7 mouse cellular contexts compared by ENCODE assay signal in the genomic region with DNA sequence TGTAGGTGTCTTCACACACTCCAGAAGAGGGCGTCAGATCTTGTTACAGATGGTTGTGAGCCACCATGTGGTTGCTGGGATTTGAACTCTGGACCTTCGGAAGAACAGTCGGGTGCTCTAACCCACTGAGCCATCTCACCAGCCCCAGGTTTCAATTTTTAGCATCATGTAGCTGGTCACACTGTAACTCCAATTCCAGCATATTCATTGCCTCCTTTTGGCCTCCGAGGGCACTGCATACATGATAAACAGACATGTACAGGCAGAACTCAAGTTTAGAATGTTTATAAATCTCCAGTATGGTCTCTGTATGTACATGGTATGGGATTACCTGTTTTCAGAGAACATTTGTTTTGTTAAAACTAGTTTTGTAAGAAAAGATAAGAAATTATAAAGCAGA. TPM values are rescaled to one million over a fixed set of nuclear protein-coding genes. Genes with fewer than 3 reads are reported as not detected.
DNase-seq lines count a peak whose midpoint lies in the region; ATAC-seq and TF ChIP-seq lines count a peak whose summit lies in the region.
"Not testable (repeated sequence)": the region's sequence is repeated elsewhere in the genome, so short reads cannot be mapped to it uniquely, and the experiment has no call there.

No protein-coding gene starts in this region.

- H3K27ac ChIP-seq in gastrocnemius, adult 2 months; heart, postnatal 0 days (ENCODE audit: low read depth); liver, embryonic 14.5 days: not testable (repeated sequence)

- not testable (repeated sequence) for H3K27me3 ChIP-seq in heart, postnatal 0 days (ENCODE audit: control insufficient read depth, insufficient read depth, low read length); liver, embryonic 14.5 days (ENCODE audit: control insufficient read depth, insufficient read depth, low read length)

- peak; percentile 4; the same call in 1 of the 2 replicates for TF ChIP-seq CTCF in brain, embryonic 14.5 days (IDR thresholded peaks at IDR 0.05; ENCODE audit: borderline replicate concordance, extremely low read depth, insufficient read depth, insufficient read length)
- TF ChIP-seq CTCF in gastrocnemius, adult 2 months (IDR thresholded peaks at IDR 0.05), result peak; percentile 21; the same call in 1 of the 2 replicates
- TF ChIP-seq CTCF in heart, postnatal 0 days (IDR thresholded peaks at IDR 0.05; ENCODE audit: low read depth), result peak; percentile 41
- peak; percentile 24; the same call in 1 of the 2 replicates for TF ChIP-seq CTCF in liver, embryonic 14.5 days (IDR thresholded peaks at IDR 0.05; ENCODE audit: low read depth)

- intact Hi-C loops in gastrocnemius, adult 2 months (cut with DNase I), result loop anchor here (5.0 kb wide), 1 partner anchor 311 kb away; no protein-coding TSS in a partner anchor

- peak; percentile 30 for DNase-seq in CD4-positive helper T cell, adult 2 months (ENCODE audit: low read depth, low spot score)
- DNase-seq in brain, embryonic 14.5 days (ENCODE audit: low read depth); gastrocnemius, adult 2 months; heart, postnatal 0 days (ENCODE audit: low spot score); liver, embryonic 14.5 days (ENCODE audit: low read depth in 3 of 3, low spot score in 3 of 3): not testable (repeated sequence)
- DNase-seq in kidney, adult 9 months, result peak; percentile 55
- peak; percentile 39 for DNase-seq in naive thymus-derived CD4-positive, alpha-beta T cell, adult 2 months (ENCODE audit: low read depth)

- not testable (repeated sequence) for H3K4me3 ChIP-seq in gastrocnemius, adult 2 months; liver, embryonic 14.5 days (ENCODE audit: insufficient read depth in 1 of 2, low read depth in 2 of 2, low read length in 2 of 2)
- peak overlapping the region; percentile 4; the same call in 1 of the 2 replicates for H3K4me3 ChIP-seq in heart, postnatal 0 days (ENCODE audit: low read depth, low read length)

- H3K4me2 ChIP-seq in heart, postnatal 0 days (ENCODE audit: low read depth, low read length), result peak overlapping the region; percentile 48
- not testable (repeated sequence) for H3K4me2 ChIP-seq in liver, embryonic 14.5 days (ENCODE audit: low read depth)

- 46% methylated on average over 4 of the region's 4 CpGs for WGBS in heart, postnatal 0 days
- 71% methylated on average over 4 of the region's 4 CpGs for WGBS in liver, embryonic 14.5 days (ENCODE audit: insufficient replicate concordance)

- H3K9me3 ChIP-seq in heart, postnatal 0 days (replicated peaks; ENCODE audit: control insufficient read depth, low read length); liver, embryonic 14.5 days (ENCODE audit: control insufficient read depth, low read length): not testable (repeated sequence)

- TF ChIP-seq EP300 in heart, postnatal 0 days (IDR thresholded peaks at IDR 0.05; ENCODE audit: low read depth); liver, embryonic 14.5 days (IDR thresholded peaks at IDR 0.05; ENCODE audit: low read depth): not testable (repeated sequence)

- 0 out of 2 replicates have a peak overlapping the region, but pooled peaks have one; percentile 6 for H3K9ac ChIP-seq in heart, postnatal 0 days (replicated peaks; ENCODE audit: low read depth, low read length)
- H3K9ac ChIP-seq in liver, embryonic 14.5 days (replicated peaks), result not testable (repeated sequence)

- H3K4me1 ChIP-seq in heart, postnatal 0 days (ENCODE audit: control insufficient read depth, insufficient read depth), result not testable (repeated sequence)
- peaks cover 18 to 22% of the 10 kb centered on the region in 2 experiments for H3K4me1 ChIP-seq in liver, embryonic 14.5 days (replicated peaks; ENCODE audit: control insufficient read depth in 2 of 2, insufficient read depth in 2 of 2, low read length in 1 of 2)

- TF ChIP-seq POLR2A in brain, embryonic 14.5 days (IDR thresholded peaks at IDR 0.05; ENCODE audit: borderline replicate concordance, extremely low read depth, insufficient read depth, insufficient read length, poor library complexity, severe bottlenecking), result not testable (repeated sequence)

- peaks cover 38% of the 10 kb centered on the region for H3K36me3 ChIP-seq in heart, postnatal 0 days (replicated peaks; ENCODE audit: control insufficient read depth, insufficient read depth, low read length)
- peaks cover 36% of the 10 kb centered on the region for H3K36me3 ChIP-seq in liver, embryonic 14.5 days (replicated peaks; ENCODE audit: control insufficient read depth, insufficient read depth, low read depth)

- ATAC-seq in heart, postnatal 0 days (ENCODE audit: insufficient read depth, low read depth); liver, embryonic 14.5 days (ENCODE audit: insufficient read depth): not testable (repeated sequence)

RNA-seq across cellular contexts. Expression of a gene that starts 4.0 kb away (rescaled TPM):
- 203 and 240 TPM in 2 replicates for polyA plus RNA-seq in brain, embryonic 14.5 days (2012; rRNA removed)
- total RNA-seq in gastrocnemius, adult 2 months (2021), result 100 to 1,000 TPM; 124 to 159 TPM
- total RNA-seq in heart, postnatal 0 days (2014; rRNA removed; ENCODE audit: low replicate concordance), result 385 and 413 TPM in 2 replicates
- polyA plus RNA-seq in heart, postnatal 0 days (2015; fragmentation: Nextera tagmentation; extraction: Ambion mirVana), result 272 and 278 TPM in 2 replicates
- 47.4 and 57.0 TPM in 2 replicates for polyA plus RNA-seq in liver, embryonic 14.5 days (2012; rRNA removed)
- 68.6 and 73.3 TPM in 2 replicates for polyA plus RNA-seq in liver, embryonic 14.5 days (2014; fragmentation: Nextera tagmentation; extraction: Ambion mirVana)
